Mouse (Mus musculus) heart, embryonic 11.5 days (tissue): Measurements from ENCODE around the gene Hcar1. TPM values are rescaled to one million over a fixed set of nuclear protein-coding genes. Genes with fewer than 3 reads are reported as not detected.

Source experiments
- ATAC-seq: fragments of 200-750 bp; cut with Nextera tagmentation; replicated peaks from 2 replicates; pipeline ENCODE4 v1.8.0; 2017; ENCODE audit warnings: moderate library complexity; ENCODE audit not compliant: insufficient number of reproducible peaks, low FRiP score, low TSS enrichment
- H3K27ac ChIP-seq: fragments of 300-500 bp; sonication (generic); 2 replicates; pipeline ENCODE4 v1.5.1; 2014; ENCODE audit warnings: mild to moderate bottlenecking, low read depth, low read length
- H3K27me3 ChIP-seq: fragments of 300-500 bp; sonication (generic); 2 replicates; pipeline ENCODE4 v1.6.1; 2014; ENCODE audit warnings: mild to moderate bottlenecking, low read length, mixed read lengths; ENCODE audit not compliant: control insufficient read depth, insufficient read depth
- H3K36me3 ChIP-seq: fragments of 300-500 bp; sonication (generic); 2 replicates; pipeline ENCODE4 v1.6.1; 2014; ENCODE audit warnings: mild to moderate bottlenecking, low read length, moderate library complexity, mixed read lengths; ENCODE audit not compliant: control insufficient read depth, insufficient read depth
- H3K4me1 ChIP-seq: fragments of 300-500 bp; sonication (generic); 2 replicates; pipeline ENCODE4 v1.6.1; 2014; ENCODE audit warnings: low read length; ENCODE audit not compliant: control insufficient read depth, insufficient read depth
- H3K4me2 ChIP-seq: fragments of 300-500 bp; sonication (generic); 2 replicates; pipeline ENCODE4 v1.6.1; 2014; ENCODE audit warnings: mild to moderate bottlenecking, moderate library complexity
- H3K4me3 ChIP-seq: fragments of 300-500 bp; sonication (generic); 2 replicates; pipeline ENCODE4 v1.5.1; 2014; ENCODE audit warnings: low read depth, low read length
- H3K9ac ChIP-seq: fragments of 300-500 bp; sonication (generic); 2 replicates; pipeline ENCODE4 v1.6.1; 2014; ENCODE audit warnings: mild to moderate bottlenecking, low read depth, low read length, moderate library complexity
- H3K9me3 ChIP-seq: fragments of 300-500 bp; sonication (generic); replicated peaks from 2 replicates; pipeline ENCODE4 v1.6.1; 2016; ENCODE audit warnings: low read length; ENCODE audit not compliant: control insufficient read depth
- WGBS: fragments of 180-500 bp; shearing (Covaris S2); extraction: QIAGEN DNeasy Blood & Tissue Kit; methylation state at CpG from one replicate; pipeline ENCODE4 v1.1.7; 2014; ENCODE audit not compliant: insufficient replicate concordance; 5-methylcytosine and 5-hydroxymethylcytosine counted together
- polyA plus RNA-seq: library from polyadenylated mRNA; unstranded; fragments of >200 nt; fragmentation: Nextera tagmentation; extraction: Ambion mirVana; gene quantifications from 2 replicates; pipeline ENCODE4 v1.2.1, GENCODE M21; 2014

The Hcar1 gene
- polyA plus RNA-seq, 1 experiment from 2014 or later = not detected

DNA sequence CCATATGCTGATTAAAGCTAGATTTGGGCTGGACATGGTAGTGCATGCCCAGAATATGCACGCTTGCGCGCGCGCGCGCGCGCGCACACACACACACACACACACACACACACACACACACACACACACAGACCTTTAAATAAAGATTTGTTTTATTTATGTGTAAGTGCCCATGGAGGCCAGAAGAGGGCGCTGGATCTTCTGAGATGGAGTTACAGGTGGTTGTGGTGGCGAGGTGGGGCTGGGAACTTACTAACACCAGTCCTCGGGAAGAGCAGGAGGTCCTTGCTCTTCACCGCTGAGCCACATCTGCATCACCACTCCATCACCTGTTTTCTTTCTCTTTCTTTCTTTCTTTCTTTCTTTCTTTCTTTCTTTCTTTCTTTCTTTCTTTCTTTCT, 958 bp upstream of the Hcar1 start:
- no peaks in the 10 kb centered on the region for H3K4me1 ChIP-seq
- H3K27ac ChIP-seq = no peak overlapping the region
- peaks cover 2% of the 10 kb centered on the region; the same call in 1 of the 2 replicates for H3K27me3 ChIP-seq
- no peak overlapping the region for H3K9ac ChIP-seq
- H3K4me2 ChIP-seq = no peak overlapping the region
- no peak overlapping the region for H3K4me3 ChIP-seq
- 81% methylated on average over 12 of the region's 14 CpGs for WGBS
- no peaks in the 10 kb centered on the region for H3K36me3 ChIP-seq
- no peak for ATAC-seq
- no peaks in the 10 kb centered on the region for H3K9me3 ChIP-seq

DNA sequence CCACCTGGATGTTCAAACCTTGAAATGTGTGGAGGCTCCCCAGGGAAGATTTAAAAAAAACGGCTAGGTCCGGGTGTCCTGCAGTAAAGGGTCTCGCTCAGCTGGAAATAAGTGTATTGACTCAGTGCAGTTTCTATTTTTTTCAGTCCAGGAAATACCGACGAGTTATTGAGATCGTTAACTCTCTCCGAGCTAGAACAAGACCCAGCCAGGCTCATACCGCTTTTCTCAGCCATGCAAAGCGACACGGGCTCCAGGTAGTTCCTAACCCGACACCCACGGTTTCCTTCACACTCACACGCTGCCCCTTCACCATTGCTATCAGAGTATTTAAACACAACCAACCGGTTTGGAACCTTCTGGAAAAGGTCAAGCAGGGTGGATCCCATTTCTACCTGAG, 1.8 kb downstream of the Hcar1 start:
- Histone ChIP-seq H3K9ac (no peak overlapping the region), H3K4me1 (no peaks in the 10 kb centered on the region), H3K36me3 (no peaks in the 10 kb centered on the region), H3K9me3 (no peaks in the 10 kb centered on the region), H3K27me3 (peaks cover 2% of the 10 kb centered on the region; the same call in 1 of the 2 replicates), H3K4me3 (no peak overlapping the region), H3K27ac (no peak overlapping the region), H3K4me2 (no peak overlapping the region)
- no peak for ATAC-seq
- 69% methylated on average over 14 of the region's 14 CpGs for WGBS

DNA sequence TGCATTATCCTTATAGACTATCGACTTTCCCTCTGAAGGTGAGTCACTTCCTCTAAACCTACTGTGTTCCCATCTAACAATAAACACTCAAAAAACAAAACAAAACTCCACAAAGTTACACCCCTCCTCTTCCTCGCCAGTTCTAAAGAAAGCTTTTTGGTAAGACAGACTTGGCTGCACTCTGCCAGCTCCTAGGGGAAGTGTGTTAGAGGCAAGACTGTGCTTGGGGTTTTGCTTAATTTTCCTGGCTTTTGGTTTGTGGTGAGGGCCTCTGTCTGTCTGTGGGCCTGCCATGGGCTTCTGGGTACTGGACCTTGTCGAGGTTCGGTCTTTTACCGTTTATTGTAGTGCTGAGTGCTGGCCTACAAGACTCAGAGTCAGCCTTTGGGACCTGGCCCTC, 5.6 kb downstream of the Hcar1 start:
- H3K27ac ChIP-seq = no peak overlapping the region
- ATAC-seq = no peak
- no peak overlapping the region for H3K4me2 ChIP-seq
- H3K4me3 ChIP-seq = no peak overlapping the region
- H3K36me3 ChIP-seq = no peaks in the 10 kb centered on the region
- no peak overlapping the region for H3K9ac ChIP-seq
- no peaks in the 10 kb centered on the region for H3K4me1 ChIP-seq
- no peaks in the 10 kb centered on the region for H3K9me3 ChIP-seq
- H3K27me3 ChIP-seq = no peaks in the 10 kb centered on the region
- WGBS = 79% methylated on average over 5 of the region's 5 CpGs

DNA sequence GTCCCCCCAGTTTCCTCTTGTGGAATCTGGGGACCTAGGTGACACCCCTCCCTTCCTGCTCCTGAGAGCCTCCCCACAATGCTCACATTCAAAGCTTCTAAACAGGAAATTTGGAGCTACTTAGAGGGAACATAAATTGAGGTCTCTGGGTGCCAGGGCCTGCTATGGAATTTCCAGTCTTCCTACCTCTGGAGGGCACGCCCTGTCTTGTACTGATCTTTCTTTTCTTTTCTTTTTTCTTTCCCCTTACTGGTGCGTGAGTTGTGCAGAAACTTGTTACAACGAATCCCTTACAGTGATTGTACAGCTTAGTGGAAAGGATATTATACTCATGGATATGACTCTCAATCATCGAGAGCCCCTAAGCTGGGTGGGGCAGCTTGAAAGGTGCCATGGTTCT, 10.2 kb downstream of the Hcar1 start:
- H3K36me3 ChIP-seq = no peaks in the 10 kb centered on the region
- no peak overlapping the region for H3K4me2 ChIP-seq
- no peak overlapping the region for H3K9ac ChIP-seq
- H3K27me3 ChIP-seq = no peaks in the 10 kb centered on the region
- no peaks in the 10 kb centered on the region for H3K9me3 ChIP-seq
- no peak overlapping the region for H3K4me3 ChIP-seq
- H3K4me1 ChIP-seq = no peaks in the 10 kb centered on the region
- 81% methylated on average over 4 of the region's 4 CpGs for WGBS
- ATAC-seq = no peak
- no peak overlapping the region for H3K27ac ChIP-seq

DNA sequence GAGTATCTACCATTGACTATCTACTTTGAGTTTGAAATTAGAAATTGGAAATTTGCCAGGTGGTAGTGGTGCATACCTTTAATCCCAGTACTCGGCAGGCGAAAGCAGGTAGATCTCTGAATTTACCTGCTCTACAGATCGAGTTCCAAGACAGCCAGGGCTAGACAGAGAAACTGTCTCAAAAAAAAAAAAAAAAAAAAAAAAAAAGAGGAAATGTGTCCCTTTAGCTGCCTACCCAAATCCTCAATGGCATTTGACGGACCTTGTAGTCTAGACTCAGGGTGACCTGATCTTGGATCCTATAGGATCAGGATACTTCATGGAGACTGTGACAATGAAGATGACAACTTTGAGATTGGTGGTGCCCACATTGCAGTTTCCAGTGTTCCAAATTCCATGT, 13.4 kb downstream of the Hcar1 start:
- H3K4me3 ChIP-seq = no peak overlapping the region
- 79% methylated on average over 4 of the region's 4 CpGs for WGBS

GRCm38 (mm10) chr5:123865365-123865764, 14.5 kb downstream of the Hcar1 start, which contains the start of gene Hcar2:
Hcar2 (minus strand) TSS chr5:123865499.
- no peak for ATAC-seq
- WGBS = 74% methylated on average over 12 of the region's 12 CpGs
- H3K27ac ChIP-seq = no peak within 1 kb of the TSS
- H3K4me3 ChIP-seq = no peak within 1 kb of the TSS
- H3K27me3 ChIP-seq = no peaks in the 10 kb centered on the region
- H3K9ac ChIP-seq = no peak within 1 kb of the TSS
- no peak within 1 kb of the TSS for H3K4me2 ChIP-seq
- H3K9me3 ChIP-seq = no peaks in the 10 kb centered on the region
- no peaks in the 10 kb centered on the region for H3K4me1 ChIP-seq
- H3K36me3 ChIP-seq = no peaks in the 10 kb centered on the region

More for the DNA sequence above, 13.4 kb downstream of the Hcar1 start:
- no peaks in the 10 kb centered on the region for H3K27me3 ChIP-seq
- H3K9me3 ChIP-seq = no peaks in the 10 kb centered on the region
- no peaks in the 10 kb centered on the region for H3K36me3 ChIP-seq
- H3K27ac ChIP-seq = no peak overlapping the region
- H3K9ac ChIP-seq = no peak overlapping the region
- ATAC-seq = no peak
- no peak overlapping the region for H3K4me2 ChIP-seq
- H3K4me1 ChIP-seq = no peaks in the 10 kb centered on the region

- H3K4me2 ChIP-seq = no peak overlapping the region
- H3K27me3 ChIP-seq = no peaks in the 10 kb centered on the region
- no peak for ATAC-seq
- no peak overlapping the region for H3K9ac ChIP-seq
- no peaks in the 10 kb centered on the region for H3K9me3 ChIP-seq
- no peaks in the 10 kb centered on the region for H3K36me3 ChIP-seq
- H3K27ac ChIP-seq = no peak overlapping the region
- no peak overlapping the region for H3K4me3 ChIP-seq
- 82% methylated on average over 14 of the region's 14 CpGs for WGBS
- H3K4me1 ChIP-seq = no peaks in the 10 kb centered on the region
Measured at GRCm38 (mm10) chr5:123863934-123864333, 15.9 kb downstream of the Hcar1 start.

- 72% methylated on average over 15 of the region's 15 CpGs for WGBS
- Histone ChIP-seq H3K4me1 (no peaks in the 10 kb centered on the region), H3K36me3 (no peaks in the 10 kb centered on the region), H3K4me3 (no peak overlapping the region), H3K9me3 (no peaks in the 10 kb centered on the region), H3K27ac (no peak overlapping the region), H3K27me3 (no peaks in the 10 kb centered on the region), H3K9ac (no peak overlapping the region), H3K4me2 (no peak overlapping the region)
- no peak for ATAC-seq
Measured at GRCm38 (mm10) chr5:123862374-123863350, 17.2 kb downstream of the Hcar1 start.

DNA sequence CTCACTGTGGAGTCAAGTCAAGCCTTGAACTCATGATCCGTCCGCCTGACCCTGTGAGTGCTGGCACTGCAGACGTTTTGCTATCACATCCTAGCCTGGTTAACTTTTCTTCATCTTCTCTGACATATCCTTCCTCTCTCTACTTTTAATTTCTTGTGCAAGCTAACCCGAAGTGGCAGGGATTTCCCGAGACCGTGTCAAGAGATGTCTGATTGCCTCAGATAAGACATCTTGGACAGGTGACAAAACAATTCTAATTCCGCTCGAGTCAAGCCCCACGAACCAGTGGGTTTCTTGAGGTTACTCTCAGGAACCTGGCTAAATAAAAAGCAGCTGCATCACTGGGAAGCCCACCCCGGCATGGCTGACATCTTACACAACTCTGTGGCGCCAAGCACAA, 21.0 kb downstream of the Hcar1 start:
- H3K27me3 ChIP-seq = no peaks in the 10 kb centered on the region
- H3K9ac ChIP-seq = no peak overlapping the region
- H3K27ac ChIP-seq = no peak overlapping the region
- no peak overlapping the region for H3K4me2 ChIP-seq
- H3K36me3 ChIP-seq = no peaks in the 10 kb centered on the region
- WGBS = 68% methylated on average over 11 of the region's 11 CpGs
- no peaks in the 10 kb centered on the region for H3K4me1 ChIP-seq
- H3K9me3 ChIP-seq = no peaks in the 10 kb centered on the region
- ATAC-seq = no peak
- H3K4me3 ChIP-seq = no peak overlapping the region
